Mouse (Mus musculus) forebrain, embryonic 11.5 days (tissue): ENCODE measurements at regions not wholly inside any gene's neighbourhood (a gene's known extent, or its start where the extent isn't known, plus 50 kb on each side); places are given as distances from the start of the nearest gene placed in this dataset.

Experiments
- ATAC-seq: fragments of 200-750 bp; cut with Nextera tagmentation; replicated peaks from 2 replicates; pipeline ENCODE4 v1.8.0; 2017; ENCODE audit warnings: moderate TSS enrichment; ENCODE audit not compliant: low FRiP score
- DNase-seq: peaks from one replicate; pipeline ENCODE4 v3.0.0-alpha.2; 2017; ENCODE audit warnings: low spot score
- H3K27ac ChIP-seq: fragments of 300-500 bp; sonication (generic); 2 replicates; pipeline ENCODE4 v1.5.1; 2014; ENCODE audit warnings: low read depth, low read length
- H3K27me3 ChIP-seq: fragments of 300-500 bp; sonication (generic); 2 replicates; pipeline ENCODE4 v1.6.1; 2014; ENCODE audit warnings: mild to moderate bottlenecking, low read length, mixed read lengths; ENCODE audit not compliant: control insufficient read depth, insufficient read depth
- H3K36me3 ChIP-seq: fragments of 300-500 bp; sonication (generic); 2 replicates; pipeline ENCODE4 v1.6.1; 2014; ENCODE audit warnings: mild to moderate bottlenecking, low read length, moderate library complexity, mixed read lengths; ENCODE audit not compliant: control insufficient read depth, insufficient read depth
- H3K4me1 ChIP-seq: fragments of 300-500 bp; sonication (generic); replicated peaks from 2 replicates; pipeline ENCODE4 v1.6.1; 2014; ENCODE audit warnings: low read length, mixed read lengths; ENCODE audit not compliant: control insufficient read depth, insufficient read depth
- H3K4me2 ChIP-seq: fragments of 300-500 bp; sonication (generic); 2 replicates; pipeline ENCODE4 v1.6.1; 2014; ENCODE audit warnings: low read depth, mild to moderate bottlenecking, low read length, moderate library complexity, mixed read lengths; ENCODE audit not compliant: severe bottlenecking
- H3K4me3 ChIP-seq: fragments of 300-500 bp; sonication (generic); 2 replicates; pipeline ENCODE4 v1.5.1; 2014; ENCODE audit warnings: low read depth, low read length
- H3K9ac ChIP-seq: fragments of 300-500 bp; sonication (generic); 2 replicates; pipeline ENCODE4 v1.6.1; 2014; ENCODE audit warnings: low read length
- H3K9me3 ChIP-seq: fragments of 300-500 bp; sonication (generic); 2 replicates; pipeline ENCODE4 v1.6.1; 2016; ENCODE audit warnings: low read length, mixed read lengths; ENCODE audit not compliant: control insufficient read depth
- WGBS: fragments of 180-500 bp; shearing (Covaris S2); extraction: QIAGEN DNeasy Blood & Tissue Kit; methylation state at CpG from one replicate; pipeline ENCODE4 v1.1.7; 2014; 5-methylcytosine and 5-hydroxymethylcytosine counted together

- Histone ChIP-seq H3K4me2 (no peak overlapping the region), H3K4me1 (peaks cover 2% of the 10 kb centered on the region; the same call in 1 of the 2 replicates), H3K27ac (no peak overlapping the region), H3K9me3 (no peaks in the 10 kb centered on the region), H3K27me3 (no peaks in the 10 kb centered on the region), H3K36me3 (no peaks in the 10 kb centered on the region), H3K4me3 (no peak overlapping the region), H3K9ac (no peak overlapping the region)
- 63% methylated on average over 5 of the region's 5 CpGs for WGBS
- DNase-seq (no peak), ATAC-seq (no peak)
Observed at GRCm38 (mm10) chr1:77600509-77600908, 85.6 kb upstream of the Epha4 start.

GRCm38 (mm10) chr1:77592649-77593048, 77.8 kb upstream of the Epha4 start:
- H3K9ac ChIP-seq: no peak overlapping the region
- H3K4me2 ChIP-seq: no peak overlapping the region
- ATAC-seq: no peak
- no peaks in the 10 kb centered on the region for H3K9me3 ChIP-seq
- no peak overlapping the region; the same call in 1 of the 2 replicates for H3K27ac ChIP-seq
- DNase-seq: no peak
- H3K4me1 ChIP-seq: peaks cover 3% of the 10 kb centered on the region; the same call in 1 of the 2 replicates
- no peaks in the 10 kb centered on the region for H3K27me3 ChIP-seq
- WGBS: 84% methylated on average over 4 of the region's 4 CpGs
- no peaks in the 10 kb centered on the region for H3K36me3 ChIP-seq
- no peak overlapping the region for H3K4me3 ChIP-seq

- no peak overlapping the region for H3K4me2 ChIP-seq
- H3K9ac ChIP-seq: no peak overlapping the region
- H3K9me3 ChIP-seq: no peaks in the 10 kb centered on the region
- no peak overlapping the region; the same call in 1 of the 2 replicates for H3K27ac ChIP-seq
- no peak for ATAC-seq
- no peaks in the 10 kb centered on the region for H3K36me3 ChIP-seq
- H3K27me3 ChIP-seq: no peaks in the 10 kb centered on the region
- no peak overlapping the region for H3K4me3 ChIP-seq
- WGBS: 72% methylated on average over 7 of the region's 7 CpGs
- no peak for DNase-seq
- H3K4me1 ChIP-seq: peaks cover 3% of the 10 kb centered on the region; the same call in 1 of the 2 replicates
Observed at GRCm38 (mm10) chr1:77592248-77592647, 77.4 kb upstream of the Epha4 start.

- Histone ChIP-seq H3K36me3 (no peaks in the 10 kb centered on the region), H3K4me3 (no peak overlapping the region), H3K27ac (no peak overlapping the region), H3K9ac (no peak overlapping the region), H3K4me1 (peaks cover 3% of the 10 kb centered on the region; the same call in 1 of the 2 replicates), H3K9me3 (no peaks in the 10 kb centered on the region), H3K27me3 (no peaks in the 10 kb centered on the region), H3K4me2 (no peak overlapping the region)
- WGBS: 86% methylated on average over 3 of the region's 3 CpGs
- ATAC-seq (no peak), DNase-seq (no peak)
Observed at GRCm38 (mm10) chr1:77589423-77589822, 74.5 kb upstream of the Epha4 start.

GRCm38 (mm10) chr1:77585520-77585919, 70.6 kb upstream of the Epha4 start:
- no peaks in the 10 kb centered on the region for H3K27me3 ChIP-seq
- ATAC-seq (no peak), DNase-seq (no peak)
- H3K36me3 ChIP-seq: no peaks in the 10 kb centered on the region
- H3K4me3 ChIP-seq: no peak overlapping the region
- H3K4me2 ChIP-seq: no peak overlapping the region
- H3K27ac ChIP-seq: no peak overlapping the region
- no peaks in the 10 kb centered on the region for H3K4me1 ChIP-seq
- H3K9me3 ChIP-seq: no peaks in the 10 kb centered on the region
- 71% methylated on average over 3 of the region's 3 CpGs for WGBS
- H3K9ac ChIP-seq: no peak overlapping the region

GRCm38 (mm10) chr1:77568081-77568480, 53.2 kb upstream of the Epha4 start:
- Histone ChIP-seq H3K9me3 (no peaks in the 10 kb centered on the region), H3K36me3 (no peaks in the 10 kb centered on the region), H3K9ac (no peak overlapping the region), H3K4me1 (no peaks in the 10 kb centered on the region), H3K27ac (no peak overlapping the region), H3K4me3 (no peak overlapping the region), H3K4me2 (no peak overlapping the region), H3K27me3 (no peaks in the 10 kb centered on the region)
- no peak for DNase-seq
- WGBS: 92% methylated on average over 6 of the region's 6 CpGs
- ATAC-seq: no peak

GRCm38 (mm10) chr1:77567657-77568056, 52.8 kb upstream of the Epha4 start:
- no peaks in the 10 kb centered on the region for H3K36me3 ChIP-seq
- no peak for ATAC-seq
- 70% methylated on average over 7 of the region's 7 CpGs for WGBS

More at GRCm38 (mm10) chr1:77567657-77568056, 52.8 kb upstream of the Epha4 start:
- no peaks in the 10 kb centered on the region for H3K4me1 ChIP-seq
- H3K9ac ChIP-seq: no peak overlapping the region
- no peak overlapping the region for H3K4me2 ChIP-seq
- no peaks in the 10 kb centered on the region for H3K27me3 ChIP-seq
- H3K27ac ChIP-seq: no peak overlapping the region
- H3K4me3 ChIP-seq: no peak overlapping the region
- H3K9me3 ChIP-seq: no peaks in the 10 kb centered on the region
- DNase-seq: no peak
